Mouse (Mus musculus) C2C12 (cell line): ENCODE data around the gene Srxn1. TPM values are rescaled to one million over a fixed set of nuclear protein-coding genes. Genes with fewer than 3 reads are reported as not detected.

ENCODE experiments used
- H3K27me3 ChIP-seq: one replicate; pipeline ENCODE4 v1.6.1; 2011; ENCODE audit not compliant: control insufficient read depth, insufficient read depth, insufficient read length
- H3K36me3 ChIP-seq: one replicate; pipeline ENCODE4 v1.6.1; 2011; ENCODE audit not compliant: control insufficient read depth, insufficient read depth
- H3K4me3 ChIP-seq: one replicate; pipeline ENCODE4 v1.5.1; 2011; ENCODE audit warnings: mild to moderate bottlenecking, control low read depth; ENCODE audit not compliant: poor library complexity, insufficient read depth, severe bottlenecking
- H3K79me2 ChIP-seq: one replicate; pipeline ENCODE4 v1.6.1; 2011; ENCODE audit not compliant: control insufficient read depth, insufficient read depth
- H3K79me3 ChIP-seq: one replicate; pipeline ENCODE4 v1.6.1; 2011; ENCODE audit warnings: low read depth, control low read depth
- H3ac ChIP-seq: one replicate; pipeline ENCODE3; 2011; ENCODE audit warnings: low read depth; ENCODE audit not compliant: control insufficient read depth, insufficient read length
- CEBPB ChIP-seq: IDR thresholded peaks from one replicate; pipeline ENCODE4 v1.6.1; 2011; ENCODE audit warnings: low read depth, mild to moderate bottlenecking, control low read depth, moderate library complexity
- CTCF ChIP-seq: IDR thresholded peaks from one replicate; pipeline ENCODE4 v1.5.1; 2011; ENCODE audit not compliant: control insufficient read depth, insufficient read depth, insufficient read length
- FOSL1 ChIP-seq: IDR thresholded peaks from one replicate; pipeline ENCODE4 v1.8.0; 2011; ENCODE audit warnings: mild to moderate bottlenecking, low read length; ENCODE audit not compliant: poor library complexity, insufficient read depth, severe bottlenecking
- MAX ChIP-seq: IDR thresholded peaks from one replicate; pipeline ENCODE4 v1.6.1; 2011; ENCODE audit warnings: mild to moderate bottlenecking, control low read depth
- MYOD1 ChIP-seq: IDR thresholded peaks from one replicate; pipeline ENCODE4 v1.6.1; 2011; ENCODE audit warnings: low read depth; ENCODE audit not compliant: control insufficient read depth, insufficient read length
- MYOG ChIP-seq: IDR thresholded peaks from one replicate; pipeline ENCODE4 v1.6.1; 2011; ENCODE audit not compliant: control insufficient read depth, insufficient read length; ENCODE audit errors: extremely low read depth
- USF1 ChIP-seq: IDR thresholded peaks from one replicate; pipeline ENCODE4 v1.6.1; 2011; ENCODE audit warnings: low read depth, mild to moderate bottlenecking, control low read depth, moderate library complexity
- polyA plus RNA-seq: library from polyadenylated mRNA; unstranded; fragments of >200 nt; fragmentation: generic; extraction: Trizol; gene quantifications from one replicate; pipeline ENCODE4 v1.2.1, GENCODE M21; 2012; ENCODE audit warnings: missing spikeins

The Srxn1 gene
- polyA plus RNA-seq, 1 experiment: 60.3 TPM

- H3K4me3 ChIP-seq: no peak overlapping the region
- H3K79me2 ChIP-seq: no peaks in the 10 kb centered on the region
- no peak for TF ChIP-seq FOSL1
- no peak for TF ChIP-seq MYOD1
- no peak for TF ChIP-seq CEBPB
- TF ChIP-seq MAX: no peak
- TF ChIP-seq CTCF: no peak
- no peak for TF ChIP-seq USF1
- H3K27me3 ChIP-seq: peaks cover 66% of the 10 kb centered on the region
- H3K79me3 ChIP-seq: no peaks in the 10 kb centered on the region
- no peak overlapping the region for H3ac ChIP-seq
- H3K36me3 ChIP-seq: no peaks in the 10 kb centered on the region
These were observed 44.6 kb downstream of the Srxn1 start for GRCm38 (mm10) chr2:152149891-152150290.

- no peak overlapping the region for H3K4me3 ChIP-seq
- TF ChIP-seq FOSL1 (no peak), CTCF (no peak), MAX (no peak), MYOD1 (no peak), CEBPB (no peak), USF1 (no peak), MYOG (no peak)
- H3K27me3 ChIP-seq: peaks cover 62% of the 10 kb centered on the region
- no peak overlapping the region for H3ac ChIP-seq
- no peaks in the 10 kb centered on the region for H3K36me3 ChIP-seq
- H3K79me2 ChIP-seq: no peaks in the 10 kb centered on the region
- H3K79me3 ChIP-seq: no peaks in the 10 kb centered on the region
These were observed 45.1 kb downstream of the Srxn1 start for GRCm38 (mm10) chr2:152150373-152150772.

- H3K79me3 ChIP-seq: no peaks in the 10 kb centered on the region
- H3K4me3 ChIP-seq: no peak overlapping the region
- peaks cover 44% of the 10 kb centered on the region for H3K27me3 ChIP-seq
- H3ac ChIP-seq: no peak overlapping the region
- TF ChIP-seq MYOD1: no peak
- no peak for TF ChIP-seq MAX
- TF ChIP-seq CTCF: no peak
- no peak for TF ChIP-seq FOSL1
- TF ChIP-seq USF1: no peak
- TF ChIP-seq CEBPB: no peak
- no peak for TF ChIP-seq MYOG
- H3K79me2 ChIP-seq: no peaks in the 10 kb centered on the region
- H3K36me3 ChIP-seq: no peaks in the 10 kb centered on the region
These were observed 48.0 kb downstream of the Srxn1 start for GRCm38 (mm10) chr2:152153361-152153760.

- Histone ChIP-seq H3K79me2 (no peaks in the 10 kb centered on the region), H3ac (no peak overlapping the region), H3K36me3 (no peaks in the 10 kb centered on the region), H3K4me3 (no peak overlapping the region), H3K27me3 (peaks cover 29% of the 10 kb centered on the region), H3K79me3 (no peaks in the 10 kb centered on the region)
- TF ChIP-seq MYOG: no peak
- TF ChIP-seq CEBPB: no peak
- no peak for TF ChIP-seq FOSL1
- TF ChIP-seq CTCF: no peak
- TF ChIP-seq MAX: no peak
- TF ChIP-seq USF1: no peak
- TF ChIP-seq MYOD1: no peak
These were observed 50.3 kb downstream of the Srxn1 start for GRCm38 (mm10) chr2:152155414-152156208.

GRCm38 (mm10) chr2:152156471-152156870 is 51.2 kb downstream of the Srxn1 start:
- Histone ChIP-seq H3K4me3 (no peak overlapping the region), H3ac (no peak overlapping the region), H3K79me2 (no peaks in the 10 kb centered on the region), H3K36me3 (no peaks in the 10 kb centered on the region), H3K27me3 (peaks cover 21% of the 10 kb centered on the region), H3K79me3 (no peaks in the 10 kb centered on the region)
- TF ChIP-seq MYOG: no peak
- TF ChIP-seq MYOD1: no peak
- no peak for TF ChIP-seq MAX
- TF ChIP-seq USF1: no peak
- TF ChIP-seq FOSL1: no peak
- TF ChIP-seq CTCF: no peak
- TF ChIP-seq CEBPB: no peak
